Mouse (Mus musculus): ENCODE measurements around the gene Evx1. TPM values are rescaled to one million over a fixed set of nuclear protein-coding genes. Genes with fewer than 3 reads are reported as not detected.
A peak's percentile ranks its signal among the peaks of the same experiment; 100 is the strongest.

Evx1 gene
- polyA plus RNA-seq, 1 experiment from 2014 or later: not detected

DNA sequence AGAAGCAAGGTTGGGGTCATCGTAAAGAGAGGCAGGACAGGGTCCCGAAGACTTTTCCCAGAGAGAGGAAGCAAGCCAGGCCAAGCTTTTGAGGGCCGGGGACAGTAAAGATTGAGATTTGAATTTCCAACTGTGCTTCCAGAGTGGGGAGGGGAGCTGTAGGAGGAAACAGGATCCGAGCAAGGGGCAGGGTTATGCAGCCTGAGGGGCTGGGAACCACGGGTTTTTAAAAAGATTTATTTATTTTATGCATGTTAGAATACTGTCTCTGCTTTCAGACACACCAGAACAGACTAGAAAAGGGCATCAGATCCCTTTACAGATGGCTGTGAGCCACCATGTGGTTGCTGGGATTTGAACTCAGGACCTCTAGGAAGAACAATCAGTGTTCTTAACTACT lies 36.4 kb upstream of the Evx1 start:
- H3K9ac ChIP-seq (ENCODE audit: low read length): no peak overlapping the region
- no peaks in the 10 kb centered on the region for H3K9me3 ChIP-seq (ENCODE audit: control insufficient read depth, low read length)
- no peak overlapping the region for H3K27ac ChIP-seq (replicated peaks)
- ATAC-seq (ENCODE audit: low FRiP score, low TSS enrichment): no peak
- TF ChIP-seq CTCF (IDR thresholded peaks at IDR 0.05; ENCODE audit: low read depth) (no peak), EP300 (optimal IDR thresholded peaks at IDR 0.05) (no peak)
- H3K4me1 ChIP-seq (replicated peaks; ENCODE audit: control insufficient read depth, insufficient read depth): no peaks in the 10 kb centered on the region
- peaks cover 24% of the 10 kb centered on the region for H3K27me3 ChIP-seq (ENCODE audit: control insufficient read depth, insufficient read depth, low read length)
- WGBS: 14% methylated on average over 5 of the region's 5 CpGs
- no peak overlapping the region for H3K4me3 ChIP-seq (ENCODE audit: low read depth, low read length)
- H3K4me2 ChIP-seq (replicated peaks; ENCODE audit: low read depth): no peak overlapping the region
- no peak for DNase-seq (ENCODE audit: low spot score)
- H3K36me3 ChIP-seq (ENCODE audit: control insufficient read depth, insufficient read depth, low read length): no peaks in the 10 kb centered on the region

DNA sequence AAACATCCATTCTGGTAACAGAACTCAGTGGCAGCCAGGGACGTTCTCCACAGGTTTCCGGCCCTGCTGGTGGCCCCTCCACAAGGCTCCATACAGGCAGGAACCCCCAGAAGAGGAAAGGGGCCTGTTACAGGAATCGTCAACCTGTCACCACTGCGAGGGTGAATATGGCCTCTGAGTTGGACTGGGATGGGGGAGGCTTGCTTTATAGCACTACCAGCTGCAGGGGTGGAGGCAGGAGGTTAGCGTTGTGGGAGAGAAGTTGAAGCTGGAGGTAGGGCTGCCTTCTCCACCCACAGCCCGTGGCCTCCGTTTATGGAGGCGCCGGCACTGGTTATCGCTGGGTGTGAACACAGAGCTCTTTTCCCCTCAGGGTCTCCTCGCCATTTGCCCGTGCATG lies 32.2 kb upstream of the Evx1 start:
- Histone ChIP-seq H3K9ac (ENCODE audit: low read length) (no peak overlapping the region), H3K4me1 (replicated peaks; ENCODE audit: control insufficient read depth, insufficient read depth) (no peaks in the 10 kb centered on the region), H3K4me3 (ENCODE audit: low read depth, low read length) (no peak overlapping the region), H3K27me3 (ENCODE audit: control insufficient read depth, insufficient read depth, low read length) (peaks cover 7% of the 10 kb centered on the region; the same call in 1 of the 2 replicates), H3K36me3 (ENCODE audit: control insufficient read depth, insufficient read depth, low read length) (no peaks in the 10 kb centered on the region), H3K4me2 (replicated peaks; ENCODE audit: low read depth) (no peak overlapping the region), H3K27ac (replicated peaks) (no peak overlapping the region), H3K9me3 (ENCODE audit: control insufficient read depth, low read length) (no peaks in the 10 kb centered on the region)
- ATAC-seq (ENCODE audit: low FRiP score, low TSS enrichment): no peak
- TF ChIP-seq CTCF (IDR thresholded peaks at IDR 0.05; ENCODE audit: low read depth) (no peak), EP300 (optimal IDR thresholded peaks at IDR 0.05) (no peak)
- no peak for DNase-seq (ENCODE audit: low spot score)
- WGBS: 61% methylated on average over 12 of the region's 12 CpGs

DNA sequence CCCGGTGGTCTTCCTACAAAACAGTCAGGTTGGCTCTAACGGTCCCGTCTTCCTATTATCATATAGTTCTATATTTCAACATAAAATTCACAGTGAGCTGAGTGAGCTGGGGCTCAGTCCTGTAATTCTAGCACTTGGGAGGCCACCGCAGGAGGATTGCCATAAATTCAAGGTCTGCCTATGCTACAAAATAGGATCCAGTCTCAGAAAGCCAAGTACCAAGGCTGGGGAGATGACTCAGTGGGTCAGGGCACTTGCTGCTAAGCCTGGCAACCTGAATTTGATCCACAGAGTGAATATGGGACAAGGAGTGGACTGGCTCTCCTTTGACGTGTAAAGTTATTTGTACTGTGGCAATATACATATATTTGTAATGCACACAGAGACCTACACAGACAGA lies 29.4 kb upstream of the Evx1 start:
- no peak overlapping the region for H3K4me2 ChIP-seq (replicated peaks; ENCODE audit: low read depth)
- ATAC-seq (ENCODE audit: low FRiP score, low TSS enrichment): no peak
- H3K27ac ChIP-seq (replicated peaks): no peak overlapping the region
- TF ChIP-seq CTCF (IDR thresholded peaks at IDR 0.05; ENCODE audit: low read depth) (no peak), EP300 (optimal IDR thresholded peaks at IDR 0.05) (no peak)
- no peaks in the 10 kb centered on the region for H3K27me3 ChIP-seq (ENCODE audit: control insufficient read depth, insufficient read depth, low read length)
- no peak for DNase-seq (ENCODE audit: low spot score)
- H3K9ac ChIP-seq (ENCODE audit: low read length): no peak overlapping the region
- no peaks in the 10 kb centered on the region for H3K9me3 ChIP-seq (ENCODE audit: control insufficient read depth, low read length)
- no peaks in the 10 kb centered on the region for H3K36me3 ChIP-seq (ENCODE audit: control insufficient read depth, insufficient read depth, low read length)
- 76% methylated on average over 5 of the region's 5 CpGs for WGBS
- no peak overlapping the region for H3K4me3 ChIP-seq (ENCODE audit: low read depth, low read length)
- no peaks in the 10 kb centered on the region for H3K4me1 ChIP-seq (replicated peaks; ENCODE audit: control insufficient read depth, insufficient read depth)

DNA sequence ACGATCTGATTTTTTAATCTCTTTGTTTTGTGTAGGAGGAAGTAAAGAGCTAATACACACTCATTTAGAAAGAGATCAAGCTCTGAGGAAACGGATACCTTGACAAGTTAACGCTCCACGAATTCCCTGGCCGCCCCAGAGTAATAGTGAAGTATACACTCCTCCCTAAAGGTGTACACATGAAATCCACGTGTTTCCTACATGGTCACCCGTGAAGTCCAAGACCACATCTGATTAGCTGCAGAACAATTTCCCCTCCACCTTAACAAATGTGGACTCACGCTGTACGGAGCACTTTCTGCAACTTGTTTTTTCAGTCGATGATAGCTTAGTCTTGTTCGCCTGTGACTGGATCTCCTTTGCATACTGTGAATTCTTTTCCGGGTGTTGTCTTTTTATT lies 23.1 kb upstream of the Evx1 start:
- ATAC-seq (ENCODE audit: low FRiP score, low TSS enrichment): no peak
- Histone ChIP-seq H3K27me3 (ENCODE audit: control insufficient read depth, insufficient read depth, low read length) (peaks cover 14% of the 10 kb centered on the region; the same call in 1 of the 2 replicates), H3K27ac (replicated peaks) (no peak overlapping the region), H3K4me2 (replicated peaks; ENCODE audit: low read depth) (no peak overlapping the region), H3K9me3 (ENCODE audit: control insufficient read depth, low read length) (no peaks in the 10 kb centered on the region), H3K4me1 (replicated peaks; ENCODE audit: control insufficient read depth, insufficient read depth) (no peaks in the 10 kb centered on the region; the same call in 1 of the 2 replicates), H3K36me3 (ENCODE audit: control insufficient read depth, insufficient read depth, low read length) (no peaks in the 10 kb centered on the region), H3K4me3 (ENCODE audit: low read depth, low read length) (no peak overlapping the region), H3K9ac (ENCODE audit: low read length) (no peak overlapping the region)
- TF ChIP-seq CTCF (IDR thresholded peaks at IDR 0.05; ENCODE audit: low read depth): no peak
- TF ChIP-seq EP300 (optimal IDR thresholded peaks at IDR 0.05): no peak
- WGBS: 18% methylated on average over 12 of the region's 12 CpGs
- no peak for DNase-seq (ENCODE audit: low spot score)

DNA sequence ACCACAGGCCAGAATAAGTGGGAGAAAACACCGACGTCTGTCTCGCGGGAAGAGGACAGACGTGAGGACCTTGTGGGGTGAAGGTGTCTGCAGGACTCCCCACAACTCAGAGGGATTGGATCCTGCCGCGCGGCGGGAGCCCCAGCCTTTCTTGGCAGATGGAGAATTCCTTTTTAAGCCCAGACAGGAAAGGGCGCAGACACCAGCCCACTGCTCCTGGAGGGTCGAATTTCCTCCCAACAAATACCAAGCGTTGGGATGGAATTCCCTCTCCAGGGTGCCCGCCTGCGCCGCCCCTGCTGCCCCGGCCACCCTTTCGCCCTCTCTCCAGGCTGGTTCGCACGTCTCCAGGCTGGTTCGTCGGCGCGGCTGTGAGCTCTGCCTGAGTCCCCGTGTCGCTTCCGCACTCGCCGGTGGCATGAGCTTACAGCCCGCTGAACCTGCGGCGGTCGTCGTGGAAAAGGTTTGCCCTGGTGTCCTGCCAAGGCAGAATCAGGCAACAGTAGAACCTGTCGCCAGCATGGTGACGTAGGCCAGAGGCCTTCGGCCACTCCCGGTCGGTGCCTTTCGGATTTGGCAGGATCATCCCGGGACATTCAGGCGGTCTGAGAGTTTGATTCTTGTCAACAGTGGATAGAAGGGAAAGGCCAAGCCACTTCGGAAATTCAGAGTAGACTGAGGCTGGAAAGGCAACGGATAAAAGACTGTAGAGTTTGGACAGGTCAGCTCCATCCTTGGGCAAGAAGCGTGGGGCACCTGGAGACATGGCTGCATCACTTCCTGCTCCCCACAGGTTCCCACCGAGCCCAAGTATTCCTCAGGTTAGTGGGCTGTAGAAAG lies 22.1 kb upstream of the Evx1 start:
- Histone ChIP-seq H3K36me3 (ENCODE audit: control insufficient read depth, insufficient read depth, low read length) (no peaks in the 10 kb centered on the region), H3K4me2 (replicated peaks; ENCODE audit: low read depth) (peak overlapping the region; percentile 39), H3K9me3 (ENCODE audit: control insufficient read depth, low read length) (no peaks in the 10 kb centered on the region), H3K4me3 (ENCODE audit: low read depth, low read length) (peak overlapping the region; percentile 29), H3K9ac (ENCODE audit: low read length) (no peak overlapping the region), H3K27ac (replicated peaks) (no peak overlapping the region), H3K4me1 (replicated peaks; ENCODE audit: control insufficient read depth, insufficient read depth) (no peaks in the 10 kb centered on the region; the same call in 1 of the 2 replicates), H3K27me3 (ENCODE audit: control insufficient read depth, insufficient read depth, low read length) (peaks cover 14% of the 10 kb centered on the region; the same call in 1 of the 2 replicates)
- TF ChIP-seq EP300 (optimal IDR thresholded peaks at IDR 0.05): no peak
- 0 out of 2 replicates have a peak, but pooled peaks have one; percentile 10 for TF ChIP-seq CTCF (IDR thresholded peaks at IDR 0.05; ENCODE audit: low read depth)
- ATAC-seq (ENCODE audit: low FRiP score, low TSS enrichment): no peak
- 3% methylated on average over 45 of the region's 45 CpGs for WGBS
- DNase-seq (ENCODE audit: low spot score): peak; percentile 32

DNA sequence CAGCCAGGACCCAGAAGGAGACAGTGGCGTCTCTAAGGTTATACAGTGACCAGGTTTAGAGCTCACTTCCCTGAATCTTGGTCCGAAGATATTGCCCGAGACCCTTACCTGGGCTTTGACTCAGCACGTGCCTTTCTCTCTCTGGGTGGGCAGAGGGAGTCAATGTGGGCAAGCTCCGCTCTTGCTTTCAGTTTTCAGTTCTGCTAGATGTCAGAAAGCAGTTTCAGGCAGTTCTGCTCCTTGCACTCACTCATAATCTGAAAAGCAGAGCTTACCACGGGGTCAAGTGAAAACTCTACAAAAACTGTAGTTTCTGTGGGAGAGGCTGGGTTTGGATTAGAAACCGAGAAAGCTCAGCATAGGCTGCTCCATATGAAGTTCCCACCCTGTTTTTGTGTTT lies 21.0 kb upstream of the Evx1 start:
- H3K4me1 ChIP-seq (replicated peaks; ENCODE audit: control insufficient read depth, insufficient read depth): no peaks in the 10 kb centered on the region; the same call in 1 of the 2 replicates
- no peak overlapping the region for H3K9ac ChIP-seq (ENCODE audit: low read length)
- no peak for ATAC-seq (ENCODE audit: low FRiP score, low TSS enrichment)
- no peak overlapping the region for H3K4me2 ChIP-seq (replicated peaks; ENCODE audit: low read depth)
- peaks cover 14% of the 10 kb centered on the region; the same call in 1 of the 2 replicates for H3K27me3 ChIP-seq (ENCODE audit: control insufficient read depth, insufficient read depth, low read length)
- no peaks in the 10 kb centered on the region for H3K9me3 ChIP-seq (ENCODE audit: control insufficient read depth, low read length)
- no peak overlapping the region for H3K27ac ChIP-seq (replicated peaks)
- no peaks in the 10 kb centered on the region for H3K36me3 ChIP-seq (ENCODE audit: control insufficient read depth, insufficient read depth, low read length)
- DNase-seq (ENCODE audit: low spot score): no peak
- 68% methylated on average over 7 of the region's 7 CpGs for WGBS
- TF ChIP-seq EP300 (optimal IDR thresholded peaks at IDR 0.05) (no peak), CTCF (IDR thresholded peaks at IDR 0.05; ENCODE audit: low read depth) (no peak)
- no peak overlapping the region for H3K4me3 ChIP-seq (ENCODE audit: low read depth, low read length)
